Mouse (Mus musculus) cerebellum, postnatal 14 days (tissue): ENCODE results near the gene Sema3d.

Experiments used
- DNase-seq, 2 experiments: peaks; one replicate each; pipeline ENCODE4 v3.0.0; 2021; ENCODE audit warnings: mixed read lengths in 2 of 2

Sema3d gene

GRCm38 (mm10) chr5:12383133-12383959 is at the start of gene Sema3d:
Sema3d (plus strand) TSS chr5:12383385.
- peak; percentile 88 to 92 for DNase-seq

- peak; percentile 21 to 66 for DNase-seq
Observed at GRCm38 (mm10) chr5:12377261-12377660, 5.9 kb upstream of the Sema3d start.

GRCm38 (mm10) chr5:12378900-12379299 is 4.3 kb upstream of the Sema3d start:
- no peak for DNase-seq

GRCm38 (mm10) chr5:12382010-12382409 is 1.2 kb upstream of the Sema3d start:
- no peak for DNase-seq

- no peak for DNase-seq
Observed at GRCm38 (mm10) chr5:12383960-12384285, 738 bp downstream of the Sema3d start.

- DNase-seq, result no peak
Observed at GRCm38 (mm10) chr5:12392667-12393066, 9.5 kb downstream of the Sema3d start.

GRCm38 (mm10) chr5:12399271-12399670 is 16.1 kb downstream of the Sema3d start:
- DNase-seq, result no peak

- DNase-seq, result no peak
Observed at GRCm38 (mm10) chr5:12404229-12404628, 21.0 kb downstream of the Sema3d start.

- DNase-seq, result no peak
Observed at GRCm38 (mm10) chr5:12412595-12412994, 29.4 kb downstream of the Sema3d start.

- DNase-seq, result no peak
Observed at GRCm38 (mm10) chr5:12423264-12423663, 40.1 kb downstream of the Sema3d start.

- no peak for DNase-seq
Observed at GRCm38 (mm10) chr5:12441737-12442136, 58.6 kb downstream of the Sema3d start.

GRCm38 (mm10) chr5:12442176-12443105 is 59.3 kb downstream of the Sema3d start:
- no peak for DNase-seq

GRCm38 (mm10) chr5:12451089-12451488 is 67.9 kb downstream of the Sema3d start:
- no peak for DNase-seq

GRCm38 (mm10) chr5:12454946-12455345 is 71.8 kb downstream of the Sema3d start:
- no peak for DNase-seq

GRCm38 (mm10) chr5:12457509-12457908 is 74.3 kb downstream of the Sema3d start:
- DNase-seq, result no peak

- no peak for DNase-seq
Observed at GRCm38 (mm10) chr5:12467568-12468336, 84.6 kb downstream of the Sema3d start.

GRCm38 (mm10) chr5:12474904-12475638 is 91.9 kb downstream of the Sema3d start:
- peak; percentile 60 to 71 for DNase-seq

- DNase-seq, result no peak
Observed at GRCm38 (mm10) chr5:12475639-12475916, 92.4 kb downstream of the Sema3d start.

GRCm38 (mm10) chr5:12487926-12488325 is 104.7 kb downstream of the Sema3d start:
- no peak for DNase-seq

- DNase-seq, result no peak
Observed at GRCm38 (mm10) chr5:12491704-12492103, 108.5 kb downstream of the Sema3d start.

GRCm38 (mm10) chr5:12498227-12498928 is 115.2 kb downstream of the Sema3d start:
- no peak for DNase-seq

GRCm38 (mm10) chr5:12499037-12499436 is 115.9 kb downstream of the Sema3d start:
- no peak for DNase-seq
